Mouse (Mus musculus) heart, embryonic 15.5 days (tissue): Measurements from ENCODE around the gene Gm11549. TPM values are rescaled to one million over a fixed set of nuclear protein-coding genes. Genes with fewer than 3 reads are reported as not detected.

ENCODE experiments used
- ATAC-seq: fragments of 200-750 bp; cut with Nextera tagmentation; replicated peaks from 2 replicates; pipeline ENCODE4 v1.8.0; 2017; ENCODE audit warnings: low read depth, moderate TSS enrichment; ENCODE audit not compliant: insufficient number of reproducible peaks, insufficient read depth, low FRiP score
- H3K27ac ChIP-seq: fragments of 300-500 bp; sonication (generic); 2 replicates; pipeline ENCODE4 v1.5.1; 2015; ENCODE audit warnings: mild to moderate bottlenecking, inconsistent platforms
- H3K27me3 ChIP-seq: fragments of 300-500 bp; sonication (generic); 2 replicates; pipeline ENCODE4 v1.6.1; 2015; ENCODE audit warnings: inconsistent platforms
- H3K36me3 ChIP-seq: fragments of 300-500 bp; sonication (generic); 2 replicates; pipeline ENCODE4 v1.6.1; 2015; ENCODE audit warnings: mild to moderate bottlenecking, inconsistent platforms
- H3K4me1 ChIP-seq: fragments of 300-500 bp; sonication (generic); replicated peaks from 2 replicates; pipeline ENCODE4 v1.6.1; 2015; ENCODE audit warnings: inconsistent platforms
- H3K4me2 ChIP-seq: fragments of 300-500 bp; sonication (generic); 2 replicates; pipeline ENCODE4 v1.6.1; 2015; ENCODE audit warnings: inconsistent platforms, mild to moderate bottlenecking, moderate library complexity
- H3K4me3 ChIP-seq: fragments of 300-500 bp; sonication (generic); 2 replicates; pipeline ENCODE4 v1.5.1; 2015; ENCODE audit warnings: mild to moderate bottlenecking, inconsistent platforms
- H3K9ac ChIP-seq: fragments of 300-500 bp; sonication (generic); 2 replicates; pipeline ENCODE4 v1.6.1; 2015; ENCODE audit warnings: mild to moderate bottlenecking, inconsistent platforms
- H3K9me3 ChIP-seq: fragments of 300-500 bp; sonication (generic); replicated peaks from 2 replicates; pipeline ENCODE4 v1.6.1; 2016; ENCODE audit warnings: inconsistent platforms
- WGBS: fragments of 180-500 bp; shearing (Covaris S2); methylation state at CpG from one replicate; pipeline ENCODE4 v1.1.7; 2015; ENCODE audit warnings: mixed read lengths; 5-methylcytosine and 5-hydroxymethylcytosine counted together
- polyA plus RNA-seq: library from polyadenylated mRNA; unstranded; fragments of >200 nt; fragmentation: Nextera tagmentation; extraction: Ambion mirVana; gene quantifications from 2 replicates; pipeline ENCODE4 v1.2.1, GENCODE M21; 2015

The Gm11549 gene
- polyA plus RNA-seq, 1 experiment from 2014 or later = 0.60 TPM

DNA sequence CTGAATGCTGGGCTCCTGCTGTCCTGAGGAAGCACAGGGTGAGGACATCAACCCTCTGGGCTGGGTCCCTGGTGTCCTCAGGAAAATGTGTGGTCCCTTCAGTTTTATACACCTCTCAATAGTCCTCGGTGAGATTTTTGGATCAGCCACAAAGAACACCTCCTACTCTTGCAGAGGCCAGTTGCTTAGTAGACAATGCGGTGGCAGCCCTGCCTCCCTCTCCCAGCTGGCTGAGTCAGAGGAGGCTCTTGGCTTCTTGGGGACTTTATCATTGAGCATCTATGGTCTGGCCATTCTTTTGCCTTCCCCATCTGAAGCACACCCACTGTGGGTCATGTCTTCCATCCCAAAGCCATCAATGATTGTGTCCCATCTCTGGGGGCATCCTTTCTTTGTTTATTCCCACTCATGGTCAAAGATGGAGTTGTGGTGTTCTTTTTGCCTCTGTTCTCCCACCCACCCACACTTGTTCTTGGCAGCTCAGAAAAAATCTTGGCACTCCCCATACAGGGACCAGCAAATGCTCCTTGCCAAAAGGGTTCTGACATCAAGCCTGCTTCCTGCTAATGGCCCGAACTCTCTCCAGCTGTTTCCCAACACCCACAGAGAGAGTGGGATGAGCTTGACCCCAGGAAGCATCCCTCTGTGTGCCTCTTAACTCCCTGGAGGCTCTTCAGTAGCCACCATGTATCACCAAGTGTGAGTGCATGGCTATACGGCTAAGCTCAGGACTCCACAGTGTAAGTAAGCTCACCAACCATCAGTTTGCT is 16.3 kb upstream of the Gm11549 start:
- no peak for ATAC-seq
- Histone ChIP-seq H3K4me1 (peaks cover 6% of the 10 kb centered on the region), H3K27ac (no peak overlapping the region), H3K9me3 (no peaks in the 10 kb centered on the region), H3K4me3 (no peak overlapping the region), H3K4me2 (no peak overlapping the region), H3K27me3 (no peaks in the 10 kb centered on the region), H3K9ac (no peak overlapping the region), H3K36me3 (no peaks in the 10 kb centered on the region)
- WGBS = 65% methylated on average over 4 of the region's 4 CpGs

DNA sequence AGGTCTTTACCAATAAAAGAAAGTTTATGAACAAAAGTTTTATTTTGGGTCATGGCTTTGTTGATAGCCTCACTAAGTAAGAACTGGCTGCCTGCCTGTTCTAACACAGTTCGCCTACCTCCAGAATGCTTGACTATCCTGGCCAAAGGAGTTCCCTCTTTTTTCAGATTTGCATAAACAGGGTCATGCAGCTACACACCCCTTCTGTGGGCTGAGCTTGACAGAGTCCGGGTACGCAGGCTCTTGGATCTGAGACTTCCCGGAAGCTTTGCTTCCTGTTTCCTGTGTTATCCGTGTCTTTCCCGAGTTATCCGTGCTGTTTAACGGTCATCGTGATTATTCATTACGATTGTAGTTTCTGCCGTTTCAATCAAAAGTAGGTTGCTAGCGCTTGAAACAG is 14.4 kb upstream of the Gm11549 start:
- Histone ChIP-seq H3K4me1 (peaks cover 22% of the 10 kb centered on the region), H3K36me3 (no peaks in the 10 kb centered on the region), H3K9me3 (no peaks in the 10 kb centered on the region), H3K9ac (no peak overlapping the region), H3K27ac (no peak overlapping the region), H3K4me2 (no peak overlapping the region), H3K4me3 (no peak overlapping the region), H3K27me3 (no peaks in the 10 kb centered on the region)
- ATAC-seq = no peak
- WGBS = 77% methylated on average over 12 of the region's 12 CpGs

DNA sequence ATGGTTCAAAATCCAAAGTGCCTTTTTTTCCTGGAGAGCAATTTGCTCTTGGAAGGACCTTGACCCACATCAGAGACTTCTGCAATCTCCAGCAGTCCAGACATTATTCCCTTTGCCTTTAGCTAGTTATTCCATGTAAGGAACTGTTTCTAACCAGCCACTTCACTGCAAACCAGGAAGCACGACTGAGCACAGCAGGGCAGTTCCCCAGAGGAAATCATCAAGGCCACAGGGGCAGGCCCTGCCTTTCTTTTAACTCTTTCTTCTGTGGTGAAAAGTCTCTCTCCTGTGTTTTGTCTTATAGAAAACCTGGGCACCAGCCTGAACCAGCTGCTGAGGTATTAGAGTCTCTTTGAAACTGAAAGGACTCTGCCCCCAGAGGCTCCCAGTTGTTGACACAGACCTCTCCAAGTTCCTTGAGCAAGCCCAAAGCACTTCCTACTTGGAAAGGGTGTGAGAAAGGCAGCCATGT is 11.6 kb upstream of the Gm11549 start:
- Histone ChIP-seq H3K27me3 (no peaks in the 10 kb centered on the region), H3K9ac (no peak overlapping the region), H3K4me3 (no peak overlapping the region), H3K27ac (peak overlapping the region; percentile 24; the same call in 1 of the 2 replicates), H3K9me3 (no peaks in the 10 kb centered on the region), H3K36me3 (no peaks in the 10 kb centered on the region), H3K4me2 (no peak overlapping the region), H3K4me1 (peaks cover 26% of the 10 kb centered on the region)
- ATAC-seq = no peak
- WGBS = 0% methylated on average over 1 of the region's 1 CpGs

DNA sequence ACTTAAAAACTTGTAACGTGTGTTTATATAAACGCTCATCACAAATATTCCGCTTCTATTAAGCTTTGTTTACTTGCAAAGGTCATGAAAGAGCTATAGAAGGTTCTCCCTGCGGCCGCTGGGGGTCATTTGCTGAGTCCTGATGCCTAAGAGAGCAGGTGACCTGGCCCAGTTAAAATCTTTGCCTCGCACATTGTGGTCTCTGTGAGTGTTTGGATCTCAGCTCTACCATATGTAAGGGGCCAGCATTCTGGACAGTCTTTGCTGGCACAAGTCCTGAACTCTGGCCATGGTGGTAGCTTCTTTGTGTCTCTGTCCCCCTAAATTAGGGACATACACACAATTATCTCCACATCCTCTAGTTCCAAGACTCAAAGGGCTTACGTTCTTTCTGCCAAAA is 11.1 kb upstream of the Gm11549 start:
- peaks cover 26% of the 10 kb centered on the region for H3K4me1 ChIP-seq
- H3K9me3 ChIP-seq = no peaks in the 10 kb centered on the region
- H3K4me3 ChIP-seq = no peak overlapping the region
- H3K27ac ChIP-seq = 0 out of 2 replicates have a peak overlapping the region, but pooled peaks have one; percentile 24
- H3K36me3 ChIP-seq = no peaks in the 10 kb centered on the region
- ATAC-seq = no peak
- H3K27me3 ChIP-seq = no peaks in the 10 kb centered on the region
- H3K9ac ChIP-seq = no peak overlapping the region
- WGBS = 56% methylated on average over 7 of the region's 7 CpGs
- peak overlapping the region; percentile 67; the same call in 1 of the 2 replicates for H3K4me2 ChIP-seq

DNA sequence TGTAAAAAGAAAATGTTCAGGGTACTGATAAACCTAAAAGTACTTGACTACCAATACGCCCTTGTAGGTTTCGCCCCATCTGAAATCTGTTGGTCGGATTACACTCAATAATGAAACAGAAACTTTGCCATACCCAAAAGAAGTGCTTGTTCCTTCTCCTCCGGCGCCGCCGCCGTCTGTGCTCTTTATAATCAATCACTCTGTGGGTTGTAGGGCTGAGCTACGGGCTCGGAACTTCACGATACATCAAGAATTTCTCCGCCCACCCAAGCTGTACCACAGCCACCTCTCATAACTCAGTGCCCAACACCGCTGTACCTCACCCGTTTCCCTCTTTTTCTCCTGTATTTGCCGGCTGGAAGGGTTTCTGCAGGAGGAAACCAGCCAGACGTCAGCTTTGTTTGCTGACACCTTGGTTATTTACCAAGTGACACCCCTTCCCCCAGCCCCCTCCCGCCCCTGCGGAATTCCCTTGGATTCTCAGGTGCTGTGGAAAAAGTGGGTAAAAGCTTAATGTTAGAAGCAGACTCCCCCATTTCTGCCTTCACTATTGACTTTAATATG is 10.4 kb upstream of the Gm11549 start:
- Histone ChIP-seq H3K36me3 (no peaks in the 10 kb centered on the region), H3K27ac (peak overlapping the region; percentile 5; the same call in 1 of the 2 replicates), H3K4me2 (peak overlapping the region; percentile 67), H3K4me3 (peak overlapping the region; percentile 40), H3K4me1 (peaks cover 26% of the 10 kb centered on the region), H3K9ac (peak overlapping the region; percentile 46), H3K27me3 (no peaks in the 10 kb centered on the region), H3K9me3 (no peaks in the 10 kb centered on the region)
- WGBS = 8% methylated on average over 18 of the region's 18 CpGs
- ATAC-seq = no peak

DNA sequence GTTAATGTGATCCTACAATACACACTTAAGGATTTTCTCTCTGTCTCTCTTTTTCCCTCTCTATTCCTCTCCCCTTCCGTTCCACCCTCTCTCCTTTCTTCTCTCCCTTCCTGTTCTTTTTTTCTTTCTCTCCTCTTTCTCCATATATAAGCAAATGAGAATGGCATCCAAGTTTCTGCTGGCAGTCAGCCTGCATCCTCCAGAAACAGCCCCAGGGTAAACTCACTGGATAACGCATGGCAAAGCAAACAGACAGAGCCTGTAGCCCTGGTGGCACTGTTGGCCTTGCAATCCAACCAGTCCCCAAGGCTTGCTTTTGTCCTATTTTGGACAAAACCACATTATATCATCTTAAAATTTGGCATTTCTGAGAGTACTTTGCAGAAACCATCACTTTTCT is 9.6 kb upstream of the Gm11549 start:
- Histone ChIP-seq H3K4me3 (no peak overlapping the region), H3K9ac (no peak overlapping the region), H3K9me3 (no peaks in the 10 kb centered on the region), H3K4me2 (peak overlapping the region; percentile 67), H3K36me3 (no peaks in the 10 kb centered on the region), H3K27ac (peak overlapping the region; percentile 81), H3K4me1 (peaks cover 26% of the 10 kb centered on the region), H3K27me3 (no peaks in the 10 kb centered on the region)
- 31% methylated on average over 2 of the region's 2 CpGs for WGBS
- ATAC-seq = no peak

DNA sequence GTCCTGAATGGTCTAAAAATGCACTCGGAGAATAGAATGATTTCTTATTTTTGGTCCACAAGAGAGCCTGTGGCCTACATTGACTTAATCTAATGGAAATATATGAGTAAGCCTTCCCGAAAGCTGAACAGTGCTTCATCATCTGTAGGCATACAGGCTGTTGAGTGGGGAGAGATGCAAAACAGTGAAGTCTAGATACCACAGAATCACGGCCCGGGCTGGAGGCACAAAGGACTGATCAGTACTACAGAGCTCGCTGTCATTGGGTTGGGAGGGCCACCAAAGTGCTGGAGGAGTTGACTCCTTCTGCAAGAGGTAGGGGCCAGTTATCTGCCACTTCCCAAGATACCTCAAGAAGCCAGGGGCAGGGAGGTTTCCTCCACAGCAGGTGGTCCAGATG is 9.2 kb upstream of the Gm11549 start:
- WGBS = 46% methylated on average over 5 of the region's 5 CpGs
- no peaks in the 10 kb centered on the region for H3K36me3 ChIP-seq
- H3K4me2 ChIP-seq = peak overlapping the region; percentile 67
- no peaks in the 10 kb centered on the region for H3K27me3 ChIP-seq
- no peak overlapping the region for H3K9ac ChIP-seq
- no peak overlapping the region for H3K4me3 ChIP-seq
- peak; percentile 70; the same call in 1 of the 2 replicates for ATAC-seq
- no peaks in the 10 kb centered on the region for H3K9me3 ChIP-seq
- peaks cover 26% of the 10 kb centered on the region for H3K4me1 ChIP-seq
- H3K27ac ChIP-seq = peak overlapping the region; percentile 81

DNA sequence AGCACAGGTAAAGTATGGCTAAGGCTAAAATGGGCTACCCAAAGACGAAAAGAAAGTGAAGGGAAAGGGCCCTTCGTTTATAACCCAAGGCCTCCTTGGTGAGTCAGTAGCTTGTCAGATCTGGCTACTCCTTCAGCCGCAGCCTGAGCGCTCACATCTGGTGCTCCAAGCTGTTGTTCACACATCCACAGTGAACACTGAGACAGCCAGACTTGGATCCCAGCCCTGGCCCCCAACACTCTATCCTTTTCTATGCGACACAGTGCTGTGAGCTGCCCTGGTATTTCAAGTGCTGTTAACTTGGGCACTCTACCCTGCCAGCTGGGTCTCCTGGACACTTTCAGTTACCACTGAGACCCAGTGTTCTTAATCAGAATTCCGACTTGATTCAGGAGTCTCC is 8.7 kb upstream of the Gm11549 start:
- peak overlapping the region; percentile 81 for H3K27ac ChIP-seq

DNA sequence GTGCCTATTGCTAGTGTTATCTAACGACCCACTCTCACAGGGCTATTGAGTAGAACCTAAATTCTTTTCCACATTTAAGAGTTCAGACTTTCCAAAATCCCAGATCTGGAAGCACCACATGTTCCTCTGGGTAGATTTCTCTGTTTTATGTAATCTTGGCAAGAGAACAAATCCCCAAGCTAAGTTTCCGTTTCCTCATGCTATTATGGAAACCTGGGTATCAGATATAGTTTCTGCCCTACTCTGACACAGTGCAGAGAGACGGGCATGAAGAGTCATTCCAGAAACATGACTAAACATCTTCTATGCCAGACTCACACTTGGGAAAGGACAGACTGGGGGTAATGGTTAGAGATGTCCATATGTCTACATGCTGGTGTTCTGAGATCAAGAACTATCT is 2.9 kb upstream of the Gm11549 start:
- 45% methylated on average over 3 of the region's 3 CpGs for WGBS

More for the DNA sequence above, 8.7 kb upstream of the Gm11549 start:
- H3K36me3 ChIP-seq = no peaks in the 10 kb centered on the region
- ATAC-seq = peak; percentile 85
- no peaks in the 10 kb centered on the region for H3K27me3 ChIP-seq
- no peak overlapping the region for H3K9ac ChIP-seq
- no peaks in the 10 kb centered on the region for H3K9me3 ChIP-seq
- H3K4me1 ChIP-seq = peaks cover 26% of the 10 kb centered on the region
- 43% methylated on average over 6 of the region's 6 CpGs for WGBS
- peak overlapping the region; percentile 67 for H3K4me2 ChIP-seq
- no peak overlapping the region for H3K4me3 ChIP-seq

DNA sequence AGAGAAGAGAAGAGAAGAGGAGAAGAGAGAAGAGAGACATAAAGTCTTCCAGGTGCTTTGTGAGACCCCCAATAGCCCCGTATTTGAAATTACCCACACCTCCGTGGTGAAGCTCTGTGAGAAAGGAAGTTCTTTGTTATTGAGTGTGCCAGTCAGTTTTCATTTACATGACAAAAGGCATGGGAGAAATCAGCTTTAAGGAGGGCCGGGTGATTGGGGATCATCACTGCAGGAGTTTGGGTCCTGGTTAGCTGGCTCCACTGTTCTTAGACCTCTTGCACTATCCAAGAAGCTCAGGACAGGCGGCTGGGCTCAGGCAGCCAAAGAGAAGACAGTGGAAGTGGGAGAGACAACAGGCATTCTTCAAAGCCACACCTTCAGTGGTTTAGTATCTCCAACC is 524 bp upstream of the Gm11549 start:
- 40% methylated on average over 4 of the region's 4 CpGs for WGBS
- no peak for ATAC-seq
- H3K4me1 ChIP-seq = peaks cover 11% of the 10 kb centered on the region
- peaks cover 37% of the 10 kb centered on the region for H3K27me3 ChIP-seq
- no peak overlapping the region for H3K27ac ChIP-seq
- H3K4me2 ChIP-seq = no peak overlapping the region
- H3K4me3 ChIP-seq = no peak overlapping the region
- no peak overlapping the region for H3K9ac ChIP-seq
- H3K9me3 ChIP-seq = no peaks in the 10 kb centered on the region
- H3K36me3 ChIP-seq = no peaks in the 10 kb centered on the region

More for the DNA sequence above, 2.9 kb upstream of the Gm11549 start:
- no peak overlapping the region for H3K9ac ChIP-seq
- H3K9me3 ChIP-seq = no peaks in the 10 kb centered on the region
- H3K4me2 ChIP-seq = no peak overlapping the region
- H3K4me1 ChIP-seq = peaks cover 11% of the 10 kb centered on the region
- H3K27me3 ChIP-seq = peaks cover 26% of the 10 kb centered on the region
- no peaks in the 10 kb centered on the region for H3K36me3 ChIP-seq
- no peak overlapping the region for H3K27ac ChIP-seq
- ATAC-seq = no peak
- no peak overlapping the region for H3K4me3 ChIP-seq

DNA sequence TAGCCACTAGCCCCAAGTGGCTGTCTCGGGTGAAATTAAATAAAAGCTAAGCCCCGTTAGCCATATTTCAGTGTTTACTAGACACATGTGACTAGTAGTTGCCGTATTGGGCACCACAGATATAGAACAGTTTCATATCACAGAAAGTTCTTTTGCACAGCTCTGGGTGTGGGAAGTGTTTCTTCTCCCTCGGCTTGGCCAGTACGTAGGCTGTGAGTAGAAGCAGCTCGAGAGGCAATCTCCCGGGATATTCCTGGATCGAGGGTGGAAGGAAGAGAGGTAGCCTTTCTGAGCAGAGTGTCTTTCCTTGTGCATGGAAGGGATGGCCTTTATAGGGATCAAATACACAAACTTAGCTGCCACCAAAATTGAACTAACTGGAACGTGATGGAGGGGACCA is 5.4 kb downstream of the Gm11549 start:
- no peak overlapping the region for H3K9ac ChIP-seq
- H3K27ac ChIP-seq = no peak overlapping the region
- H3K4me2 ChIP-seq = no peak overlapping the region
- no peak for ATAC-seq
- 81% methylated on average over 9 of the region's 9 CpGs for WGBS
- H3K9me3 ChIP-seq = no peaks in the 10 kb centered on the region
- peaks cover 25% of the 10 kb centered on the region for H3K27me3 ChIP-seq
- peaks cover 7% of the 10 kb centered on the region for H3K4me1 ChIP-seq
- no peaks in the 10 kb centered on the region for H3K36me3 ChIP-seq
- H3K4me3 ChIP-seq = no peak overlapping the region
